Mouse (Mus musculus) cerebellum, adult 2 months (tissue): ENCODE data around the gene Nxpe4.

Source experiments
- CTCF ChIP-seq: fragments of 200-500 bp; IDR thresholded peaks from 2 replicates; pipeline ENCODE4 v1.5.1; 2011; ENCODE audit warnings: low read depth, mild to moderate bottlenecking, control low read depth, low read length, moderate library complexity, borderline replicate concordance; ENCODE audit not compliant: insufficient read depth
- POLR2A ChIP-seq: fragments of 200-500 bp; IDR thresholded peaks from 2 replicates; pipeline ENCODE4 v1.6.1; 2011; ENCODE audit warnings: low read length, control low read depth, borderline replicate concordance; ENCODE audit not compliant: insufficient read depth

DNA sequence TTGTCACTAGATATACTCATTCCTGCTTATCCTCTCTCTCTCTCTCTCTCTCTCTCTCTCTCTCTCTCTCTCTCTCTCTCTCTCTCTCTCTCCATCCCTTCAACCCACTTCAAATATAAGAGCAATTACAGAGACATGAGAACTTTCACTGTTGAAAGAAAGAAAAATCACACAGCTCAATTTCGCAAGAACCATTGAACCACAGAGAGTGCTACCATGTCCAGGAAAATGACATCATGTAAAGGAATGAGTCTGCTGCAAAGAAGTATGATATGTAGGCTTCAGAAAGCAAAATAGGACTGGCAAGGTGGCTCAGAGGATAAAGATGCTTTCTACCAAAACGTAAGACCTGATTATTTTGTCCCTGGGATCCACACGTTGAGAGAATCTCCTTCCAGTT, 184.0 kb downstream of the Nxpe4 start:
- no peak for TF ChIP-seq CTCF
- no peak for TF ChIP-seq POLR2A
